Mouse (Mus musculus) ES-Bruce4 (cell line): ENCODE measurements at regions not wholly inside any gene's neighbourhood (a gene's known extent, or its start where the extent isn't known, plus 50 kb on each side); places are given as distances from the start of the nearest gene placed in this dataset.

Experiments
- CTCF ChIP-seq: IDR thresholded peaks from one replicate; pipeline ENCODE4 v1.8.1; 2011; ENCODE audit warnings: low read depth, low read length
- POLR2A ChIP-seq: IDR thresholded peaks from one replicate; pipeline ENCODE4 v1.8.1; 2011; ENCODE audit warnings: low read length; ENCODE audit not compliant: insufficient read depth

- TF ChIP-seq CTCF (no peak), POLR2A (no peak)
These were observed 129.1 kb upstream of the Tecrl start for GRCm38 (mm10) chr5:83484135-83484534.
